Mouse (Mus musculus) small intestine, adult 10 weeks (tissue): Measurements from ENCODE around the gene Psmd12. TPM values are rescaled to one million over a fixed set of nuclear protein-coding genes. Genes with fewer than 3 reads are reported as not detected.

ENCODE experiments used
- polyA plus RNA-seq: library from polyadenylated mRNA; stranded (reverse); fragments of 350-450 nt; fragmentation: Illumina TruSeq; extraction: RNeasy Lipid Tissue Mini Kit (QIAGEN cat#74804); gene quantifications from one replicate; pipeline ENCODE4 v1.2.3, GENCODE M21; 2014; ENCODE audit warnings: low replicate concordance

Psmd12 gene
- 138 TPM for polyA plus RNA-seq

GRCm38 (mm10) chr11:107479053-107479861 lies at the start of gene Psmd12:
Gene Psmd12 (plus strand): TSS chr11:107479484.

GRCm38 (mm10) chr11:107470521-107471041 lies 8.7 kb upstream of the Psmd12 start, which contains the start of gene Pitpnc1:
Gene Pitpnc1 (minus strand): TSS chr11:107470699.

GRCm38 (mm10) chr11:107547351-107548203 lies 68.3 kb downstream of the Psmd12 start, which contains the start of gene Helz:
Gene Helz (plus strand): TSS chr11:107547930.

Other genes starting within 250 kb of the Psmd12 start
- 8.5 TPM for gene Pitpnc1, start 8.8 kb upstream of the Psmd12 start, polyA plus RNA-seq
- gene Helz, start 68.4 kb downstream of the Psmd12 start, polyA plus RNA-seq, result 9.7 TPM
- not detected for gene Cacng1, start 237.0 kb downstream of the Psmd12 start, polyA plus RNA-seq